Mouse (Mus musculus): ENCODE measurements around the gene Fezf1. TPM values are rescaled to one million over a fixed set of nuclear protein-coding genes. Genes with fewer than 3 reads are reported as not detected.

Gene Fezf1
- not detected for polyA plus RNA-seq (2017; shearing (Covaris generic))

GRCm38 (mm10) chr6:23248313-23249052 lies at the start of gene Fezf1:
TSS of gene Fezf1 (minus strand) at chr6:23248362.

Other genes starting within 250 kb of the Fezf1 start
- not detected for gene Aass, start 115.4 kb downstream of the Fezf1 start, polyA plus RNA-seq (2017; shearing (Covaris generic))